Mouse (Mus musculus) embryonic fibroblast, embryonic 13.5 days (primary cell): ENCODE results near the gene Lrp4.

Experiments used
- CTCF ChIP-seq: IDR thresholded peaks from 2 replicates; pipeline ENCODE4 v1.5.1; 2011; ENCODE audit warnings: mild to moderate bottlenecking, control low read depth, low read length, moderate library complexity, borderline replicate concordance; ENCODE audit not compliant: insufficient read depth
- POLR2A ChIP-seq: IDR thresholded peaks from 2 replicates; pipeline ENCODE4 v1.6.1; 2011; ENCODE audit warnings: low read depth, mild to moderate bottlenecking, control low read depth, low read length, moderate library complexity

DNA sequence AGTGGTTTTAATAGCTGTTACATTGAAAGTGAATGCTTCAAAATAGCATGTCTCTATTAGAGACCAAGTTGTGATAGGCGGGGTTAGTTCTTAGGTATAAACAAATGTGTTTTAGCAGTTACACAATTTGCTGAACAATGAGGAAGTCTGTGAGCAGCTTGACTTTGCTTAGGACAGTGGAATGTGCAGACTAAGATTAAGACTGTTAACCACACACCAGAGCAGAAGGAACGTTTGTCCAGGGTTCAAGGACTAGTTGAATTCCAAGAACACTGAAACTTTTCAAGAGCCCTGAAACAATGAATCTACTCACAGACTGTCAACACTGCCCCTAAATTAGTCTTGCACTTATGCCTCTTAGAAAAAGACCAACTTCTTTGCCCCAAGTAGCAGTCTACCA lies 15.6 kb upstream of the Lrp4 start:
- TF ChIP-seq CTCF = no peak
- no peak for TF ChIP-seq POLR2A
